Mouse (Mus musculus): ENCODE measurements at regions not wholly inside any gene's neighbourhood (a gene's known extent, or its start where the extent isn't known, plus 50 kb on each side); places are given as distances from the start of the nearest gene placed in this dataset.
"Not testable (repeated sequence)": the region's sequence is repeated elsewhere in the genome, so short reads cannot be mapped to it uniquely, and the experiment has no call there.

GRCm38 (mm10) chr14:76731096-76731986 is 174.7 kb upstream of the Serp2 start:
- WGBS = 29% methylated on average over 19 of the region's 19 CpGs
- H3K4me1 ChIP-seq (ENCODE audit: control insufficient read depth, insufficient read depth) = peaks cover 13% of the 10 kb centered on the region; the same call in 1 of the 2 replicates
- no peak overlapping the region for H3K9ac ChIP-seq (replicated peaks; ENCODE audit: low read depth, low read length)
- no peak overlapping the region for H3K4me3 ChIP-seq (ENCODE audit: low read depth, low read length)
- no peaks in the 10 kb centered on the region for H3K9me3 ChIP-seq (replicated peaks; ENCODE audit: control insufficient read depth, low read length)
- H3K36me3 ChIP-seq (replicated peaks; ENCODE audit: control insufficient read depth, insufficient read depth, low read length) = no peaks in the 10 kb centered on the region
- DNase-seq (ENCODE audit: low spot score) (peak; percentile 74), ATAC-seq (ENCODE audit: insufficient read depth, low read depth) (peak; percentile 78)
- TF ChIP-seq CTCF (IDR thresholded peaks at IDR 0.05; ENCODE audit: low read depth) (0 out of 2 replicates have a peak, but pooled peaks have one; percentile 2), EP300 (IDR thresholded peaks at IDR 0.05; ENCODE audit: low read depth) (no peak)
- H3K27me3 ChIP-seq (ENCODE audit: control insufficient read depth, insufficient read depth, low read length) = no peaks in the 10 kb centered on the region
- peak overlapping the region; percentile 47 for H3K27ac ChIP-seq (ENCODE audit: low read depth)
- H3K4me2 ChIP-seq (ENCODE audit: low read depth, low read length) = no peak overlapping the region

GRCm38 (mm10) chr14:76725844-76726243 is 169.2 kb upstream of the Serp2 start:
- Histone ChIP-seq H3K27ac (ENCODE audit: low read depth) (no peak overlapping the region), H3K9me3 (replicated peaks; ENCODE audit: control insufficient read depth, low read length) (no peaks in the 10 kb centered on the region), H3K4me1 (ENCODE audit: control insufficient read depth, insufficient read depth) (0 out of 2 replicates have a peak, but pooled peaks cover under 1% of the 10 kb centered on the region), H3K9ac (replicated peaks; ENCODE audit: low read depth, low read length) (no peak overlapping the region), H3K4me3 (ENCODE audit: low read depth, low read length) (no peak overlapping the region), H3K27me3 (ENCODE audit: control insufficient read depth, insufficient read depth, low read length) (no peaks in the 10 kb centered on the region), H3K4me2 (ENCODE audit: low read depth, low read length) (no peak overlapping the region), H3K36me3 (replicated peaks; ENCODE audit: control insufficient read depth, insufficient read depth, low read length) (no peaks in the 10 kb centered on the region)
- ATAC-seq (ENCODE audit: insufficient read depth, low read depth) = no peak
- no peak for DNase-seq (ENCODE audit: low spot score)
- WGBS = 81% methylated on average over 2 of the region's 2 CpGs
- TF ChIP-seq EP300 (IDR thresholded peaks at IDR 0.05; ENCODE audit: low read depth) = no peak
- no peak for TF ChIP-seq CTCF (IDR thresholded peaks at IDR 0.05; ENCODE audit: low read depth)

- H3K4me3 ChIP-seq (ENCODE audit: low read depth, low read length); H3K4me1 ChIP-seq (ENCODE audit: control insufficient read depth, insufficient read depth); ATAC-seq (ENCODE audit: insufficient read depth, low read depth); H3K27me3 ChIP-seq (ENCODE audit: control insufficient read depth, insufficient read depth, low read length); H3K36me3 ChIP-seq (replicated peaks; ENCODE audit: control insufficient read depth, insufficient read depth, low read length); H3K9ac ChIP-seq (replicated peaks; ENCODE audit: low read depth, low read length); DNase-seq (ENCODE audit: low spot score); H3K4me2 ChIP-seq (ENCODE audit: low read depth, low read length); H3K27ac ChIP-seq (ENCODE audit: low read depth); H3K9me3 ChIP-seq (replicated peaks; ENCODE audit: control insufficient read depth, low read length): not testable (repeated sequence)
- 82% methylated on average over 4 of the region's 4 CpGs for WGBS
Measured at GRCm38 (mm10) chr14:76725231-76725630, 168.5 kb upstream of the Serp2 start.

- TF ChIP-seq CTCF (IDR thresholded peaks at IDR 0.05; ENCODE audit: low read depth) (no peak), EP300 (IDR thresholded peaks at IDR 0.05; ENCODE audit: low read depth) (no peak)
- ATAC-seq (ENCODE audit: insufficient read depth, low read depth) = no peak
Measured at GRCm38 (mm10) chr14:76724826-76725225, 168.1 kb upstream of the Serp2 start.

GRCm38 (mm10) chr14:76724395-76724794 is 167.7 kb upstream of the Serp2 start:
- H3K27ac ChIP-seq (ENCODE audit: low read depth) = no peak overlapping the region
- H3K9ac ChIP-seq (replicated peaks; ENCODE audit: low read depth, low read length) = no peak overlapping the region
- DNase-seq (ENCODE audit: low spot score) = no peak
- no peak overlapping the region for H3K4me3 ChIP-seq (ENCODE audit: low read depth, low read length)
- no peaks in the 10 kb centered on the region for H3K4me1 ChIP-seq (ENCODE audit: control insufficient read depth, insufficient read depth)
- H3K9me3 ChIP-seq (replicated peaks; ENCODE audit: control insufficient read depth, low read length) = no peaks in the 10 kb centered on the region
- no peak overlapping the region for H3K4me2 ChIP-seq (ENCODE audit: low read depth, low read length)
- WGBS = 85% methylated on average over 8 of the region's 8 CpGs
- no peaks in the 10 kb centered on the region for H3K27me3 ChIP-seq (ENCODE audit: control insufficient read depth, insufficient read depth, low read length)
- ATAC-seq (ENCODE audit: insufficient read depth, low read depth) = no peak
- TF ChIP-seq EP300 (IDR thresholded peaks at IDR 0.05; ENCODE audit: low read depth) = no peak
- H3K36me3 ChIP-seq (replicated peaks; ENCODE audit: control insufficient read depth, insufficient read depth, low read length) = no peaks in the 10 kb centered on the region

More at GRCm38 (mm10) chr14:76724826-76725225, 168.1 kb upstream of the Serp2 start:
- Histone ChIP-seq H3K4me1 (ENCODE audit: control insufficient read depth, insufficient read depth) (no peaks in the 10 kb centered on the region), H3K4me2 (ENCODE audit: low read depth, low read length) (no peak overlapping the region), H3K27ac (ENCODE audit: low read depth) (no peak overlapping the region), H3K4me3 (ENCODE audit: low read depth, low read length) (no peak overlapping the region), H3K9me3 (replicated peaks; ENCODE audit: control insufficient read depth, low read length) (no peaks in the 10 kb centered on the region), H3K27me3 (ENCODE audit: control insufficient read depth, insufficient read depth, low read length) (no peaks in the 10 kb centered on the region), H3K36me3 (replicated peaks; ENCODE audit: control insufficient read depth, insufficient read depth, low read length) (no peaks in the 10 kb centered on the region), H3K9ac (replicated peaks; ENCODE audit: low read depth, low read length) (no peak overlapping the region)
- DNase-seq (ENCODE audit: low spot score) = no peak
- WGBS = 55% methylated on average over 8 of the region's 8 CpGs

- H3K36me3 ChIP-seq (replicated peaks; ENCODE audit: control insufficient read depth, insufficient read depth, low read length) = no peaks in the 10 kb centered on the region
- no peaks in the 10 kb centered on the region for H3K27me3 ChIP-seq (ENCODE audit: control insufficient read depth, insufficient read depth, low read length)
- H3K4me1 ChIP-seq (ENCODE audit: control insufficient read depth, insufficient read depth) = no peaks in the 10 kb centered on the region
- H3K27ac ChIP-seq (ENCODE audit: low read depth) = no peak overlapping the region
- WGBS = 63% methylated on average over 4 of the region's 4 CpGs
- DNase-seq (ENCODE audit: low spot score) (no peak), ATAC-seq (ENCODE audit: insufficient read depth, low read depth) (no peak)
- no peak overlapping the region for H3K4me3 ChIP-seq (ENCODE audit: low read depth, low read length)
- no peaks in the 10 kb centered on the region for H3K9me3 ChIP-seq (replicated peaks; ENCODE audit: control insufficient read depth, low read length)
- no peak overlapping the region for H3K9ac ChIP-seq (replicated peaks; ENCODE audit: low read depth, low read length)
- no peak for TF ChIP-seq CTCF (IDR thresholded peaks at IDR 0.05; ENCODE audit: low read depth)
- TF ChIP-seq EP300 (IDR thresholded peaks at IDR 0.05; ENCODE audit: low read depth) = no peak
- no peak overlapping the region for H3K4me2 ChIP-seq (ENCODE audit: low read depth, low read length)
Measured at GRCm38 (mm10) chr14:76723551-76723950, 166.9 kb upstream of the Serp2 start.
